Mouse (Mus musculus): Measurements from ENCODE around the gene Kcnk1.

GRCm38 (mm10) chr8:126024891-126025290 lies 29.9 kb downstream of the Kcnk1 start:
- TF ChIP-seq CTCF (IDR thresholded peaks at IDR 0.05; ENCODE audit: low read depth) (no peak), EP300 (optimal IDR thresholded peaks at IDR 0.05) (no peak)
